Mouse (Mus musculus) liver, embryonic 16.5 days (tissue): ENCODE data around the gene Gatc. TPM values are rescaled to one million over a fixed set of nuclear protein-coding genes. Genes with fewer than 3 reads are reported as not detected.
"Not testable (repeated sequence)": the region's sequence is repeated elsewhere in the genome, so short reads cannot be mapped to it uniquely, and the experiment has no call there.

Experiments used
- ATAC-seq: fragments of 200-750 bp; cut with Nextera tagmentation; 2 replicates; pipeline ENCODE4 v1.8.0; 2017; ENCODE audit warnings: low read depth, mild to moderate bottlenecking, moderate number of reproducible peaks, moderate library complexity
- H3K27ac ChIP-seq: fragments of 300-500 bp; sonication (generic); 2 replicates; pipeline ENCODE4 v1.5.1; 2014; ENCODE audit warnings: mild to moderate bottlenecking, low read length
- H3K27me3 ChIP-seq: fragments of 300-500 bp; sonication (generic); 2 replicates; pipeline ENCODE4 v1.6.1; 2014; ENCODE audit warnings: low read depth, low read length, mixed read lengths; ENCODE audit not compliant: control insufficient read depth, insufficient read depth
- H3K36me3 ChIP-seq: fragments of 300-500 bp; sonication (generic); 2 replicates; pipeline ENCODE4 v1.6.1; 2014; ENCODE audit warnings: mild to moderate bottlenecking; ENCODE audit not compliant: control insufficient read depth, insufficient read depth
- H3K4me1 ChIP-seq: fragments of 300-500 bp; sonication (generic); 2 replicates; pipeline ENCODE4 v1.6.1; 2014; ENCODE audit warnings: low read depth, low read length, mixed read lengths; ENCODE audit not compliant: control insufficient read depth
- H3K4me2 ChIP-seq: fragments of 300-500 bp; sonication (generic); 2 replicates; pipeline ENCODE4 v1.6.1; 2014; ENCODE audit warnings: low read depth, low read length, mixed read lengths
- H3K4me3 ChIP-seq: fragments of 300-500 bp; sonication (generic); 2 replicates; pipeline ENCODE4 v1.5.1; 2014; ENCODE audit warnings: low read depth, mild to moderate bottlenecking, low read length
- H3K9ac ChIP-seq: fragments of 300-500 bp; sonication (generic); 2 replicates; pipeline ENCODE4 v1.6.1; 2014; ENCODE audit warnings: low read depth, low read length
- H3K9me3 ChIP-seq: fragments of 300-500 bp; sonication (generic); replicated peaks from 2 replicates; pipeline ENCODE4 v1.6.1; 2016; ENCODE audit warnings: low read length; ENCODE audit not compliant: control insufficient read depth
- WGBS: fragments of 180-500 bp; shearing (Covaris S2); extraction: QIAGEN DNeasy Blood & Tissue Kit; methylation state at CpG from one replicate; pipeline ENCODE4 v1.1.7; 2014; ENCODE audit not compliant: insufficient replicate concordance; 5-methylcytosine and 5-hydroxymethylcytosine counted together
- polyA plus RNA-seq: library from polyadenylated mRNA; unstranded; fragments of >200 nt; fragmentation: Nextera tagmentation; extraction: Ambion mirVana; gene quantifications from 2 replicates; pipeline ENCODE4 v1.2.1, GENCODE M21; 2015

Gatc gene
- polyA plus RNA-seq, 1 experiment from 2014 or later: 13.4 TPM

GRCm38 (mm10) chr5:115319004-115319940 is 21.7 kb downstream of the Gatc start:
- Histone ChIP-seq H3K4me3 (peak overlapping the region; percentile 58), H3K9me3 (no peaks in the 10 kb centered on the region), H3K36me3 (no peaks in the 10 kb centered on the region), H3K4me1 (peaks cover 19% of the 10 kb centered on the region), H3K27me3 (no peaks in the 10 kb centered on the region), H3K27ac (peak overlapping the region; percentile 32; the same call in 1 of the 2 replicates), H3K4me2 (peak overlapping the region; percentile 92), H3K9ac (peak overlapping the region; percentile 66)
- under 1% methylated on average over 22 of the region's 22 CpGs for WGBS
- ATAC-seq: peak; percentile 80

GRCm38 (mm10) chr5:115317645-115318328 is 23.2 kb downstream of the Gatc start:
- no peak overlapping the region for H3K27ac ChIP-seq
- no peak overlapping the region for H3K9ac ChIP-seq

GRCm38 (mm10) chr5:115316968-115317644 is 23.9 kb downstream of the Gatc start:
- no peak overlapping the region for H3K9ac ChIP-seq
- 35% methylated on average over 14 of the region's 14 CpGs for WGBS
- peaks cover 39% of the 10 kb centered on the region for H3K4me1 ChIP-seq
- no peaks in the 10 kb centered on the region for H3K36me3 ChIP-seq
- no peaks in the 10 kb centered on the region for H3K27me3 ChIP-seq
- ATAC-seq: no peak
- no peaks in the 10 kb centered on the region for H3K9me3 ChIP-seq
- H3K4me2 ChIP-seq: no peak overlapping the region
- no peak overlapping the region for H3K4me3 ChIP-seq
- no peak overlapping the region for H3K27ac ChIP-seq

More at GRCm38 (mm10) chr5:115317645-115318328, 23.2 kb downstream of the Gatc start:
- Histone ChIP-seq H3K4me3 (no peak overlapping the region), H3K27me3 (no peaks in the 10 kb centered on the region), H3K4me1 (peaks cover 32% of the 10 kb centered on the region), H3K4me2 (peak overlapping the region; percentile 15; the same call in 1 of the 2 replicates), H3K9me3 (no peaks in the 10 kb centered on the region), H3K36me3 (no peaks in the 10 kb centered on the region)
- 18% methylated on average over 10 of the region's 10 CpGs for WGBS
- ATAC-seq: no peak

GRCm38 (mm10) chr5:115313668-115313943 is 27.4 kb downstream of the Gatc start:
- Histone ChIP-seq H3K9me3 (no peaks in the 10 kb centered on the region), H3K36me3 (no peaks in the 10 kb centered on the region), H3K4me1 (peaks cover 32% of the 10 kb centered on the region), H3K27me3 (no peaks in the 10 kb centered on the region), H3K9ac (no peak overlapping the region), H3K4me2 (peak overlapping the region; percentile 49; the same call in 1 of the 2 replicates), H3K4me3 (no peak overlapping the region), H3K27ac (peak overlapping the region; percentile 2; the same call in 1 of the 2 replicates)
- WGBS: 13% methylated on average over 5 of the region's 5 CpGs
- ATAC-seq: no peak

- Histone ChIP-seq H3K4me2 (peak overlapping the region; percentile 49), H3K27ac (peak overlapping the region; percentile 81), H3K27me3 (no peaks in the 10 kb centered on the region), H3K36me3 (no peaks in the 10 kb centered on the region), H3K9me3 (no peaks in the 10 kb centered on the region), H3K4me1 (peaks cover 31% of the 10 kb centered on the region), H3K4me3 (peak overlapping the region; percentile 14), H3K9ac (peak overlapping the region; percentile 25; the same call in 1 of the 2 replicates)
- peak; percentile 83 for ATAC-seq
- 41% methylated on average over 10 of the region's 10 CpGs for WGBS
Measured at GRCm38 (mm10) chr5:115312816-115313667, 27.9 kb downstream of the Gatc start.

GRCm38 (mm10) chr5:115312354-115312753 is 28.6 kb downstream of the Gatc start:
- ATAC-seq: peak; percentile 81
- peak overlapping the region; percentile 14 for H3K4me3 ChIP-seq
- peaks cover 24% of the 10 kb centered on the region for H3K4me1 ChIP-seq
- no peaks in the 10 kb centered on the region for H3K27me3 ChIP-seq
- WGBS: 23% methylated on average over 4 of the region's 4 CpGs
- peak overlapping the region; percentile 49 for H3K4me2 ChIP-seq
- no peaks in the 10 kb centered on the region for H3K36me3 ChIP-seq
- peak overlapping the region; percentile 81 for H3K27ac ChIP-seq
- peak overlapping the region; percentile 25; the same call in 1 of the 2 replicates for H3K9ac ChIP-seq
- H3K9me3 ChIP-seq: no peaks in the 10 kb centered on the region

- 60% methylated on average over 7 of the region's 7 CpGs for WGBS
- Histone ChIP-seq H3K4me1 (peaks cover 28% of the 10 kb centered on the region), H3K27ac (peak overlapping the region; percentile 71; the same call in 1 of the 2 replicates), H3K36me3 (peaks cover 17% of the 10 kb centered on the region), H3K4me3 (peak overlapping the region; percentile 89; the same call in 1 of the 2 replicates), H3K4me2 (peak overlapping the region; percentile 83), H3K9ac (peak overlapping the region; percentile 64)
- not testable (repeated sequence) for H3K9me3 ChIP-seq, ATAC-seq, H3K27me3 ChIP-seq
Measured at GRCm38 (mm10) chr5:115302190-115302589, 38.8 kb downstream of the Gatc start.

GRCm38 (mm10) chr5:115301615-115302014 is 39.4 kb downstream of the Gatc start:
- 24% methylated on average over 13 of the region's 13 CpGs for WGBS

More at GRCm38 (mm10) chr5:115301615-115302014, 39.4 kb downstream of the Gatc start:
- Histone ChIP-seq H3K4me1 (peaks cover 34% of the 10 kb centered on the region), H3K27me3 (no peaks in the 10 kb centered on the region), H3K4me3 (peak overlapping the region; percentile 89), H3K9me3 (no peaks in the 10 kb centered on the region), H3K36me3 (peaks cover 21% of the 10 kb centered on the region), H3K9ac (peak overlapping the region; percentile 64), H3K4me2 (peak overlapping the region; percentile 83), H3K27ac (peak overlapping the region; percentile 71)
- ATAC-seq: no peak
